Mouse (Mus musculus): ENCODE measurements around the gene Dap. TPM values are rescaled to one million over a fixed set of nuclear protein-coding genes. Genes with fewer than 3 reads are reported as not detected.

Dap gene
- polyA plus RNA-seq, 1 experiment, result 21.9 TPM

GRCm38 (mm10) chr15:31309526-31309925 is 85.4 kb downstream of the Dap start:
- 68% methylated on average over 15 of the region's 15 CpGs for WGBS

GRCm38 (mm10) chr15:31312001-31312400 is 87.9 kb downstream of the Dap start:
- no peak overlapping the region for H3K4me3 ChIP-seq (replicated peaks; ENCODE audit: insufficient read depth, low read depth, low read length)
- H3K4me1 ChIP-seq (ENCODE audit: control insufficient read depth, insufficient read depth, low read length), result no peaks in the 10 kb centered on the region
- no peaks in the 10 kb centered on the region for H3K27me3 ChIP-seq (ENCODE audit: control insufficient read depth, insufficient read depth, low read length)
- H3K27ac ChIP-seq (ENCODE audit: insufficient read depth, low read length), result no peak overlapping the region
- TF ChIP-seq POLR2A (IDR thresholded peaks at IDR 0.05; ENCODE audit: borderline replicate concordance, insufficient read depth, low read length), result no peak
- no peak for TF ChIP-seq CTCF (IDR thresholded peaks at IDR 0.05; ENCODE audit: borderline replicate concordance, insufficient read depth, low read depth, low read length)
- no peak for DNase-seq
- WGBS, result 74% methylated on average over 2 of the region's 2 CpGs

More at GRCm38 (mm10) chr15:31309526-31309925, 85.4 kb downstream of the Dap start:
- no peak overlapping the region for H3K4me3 ChIP-seq (replicated peaks; ENCODE audit: insufficient read depth, low read depth, low read length)
- H3K27me3 ChIP-seq (ENCODE audit: control insufficient read depth, insufficient read depth, low read length), result no peaks in the 10 kb centered on the region
- DNase-seq, result no peak
- no peaks in the 10 kb centered on the region for H3K4me1 ChIP-seq (ENCODE audit: control insufficient read depth, insufficient read depth, low read length)
- no peak overlapping the region for H3K27ac ChIP-seq (ENCODE audit: insufficient read depth, low read length)
- TF ChIP-seq CTCF (IDR thresholded peaks at IDR 0.05; ENCODE audit: borderline replicate concordance, insufficient read depth, low read depth, low read length) (no peak), POLR2A (IDR thresholded peaks at IDR 0.05; ENCODE audit: borderline replicate concordance, insufficient read depth, low read length) (no peak)

GRCm38 (mm10) chr15:31315630-31316231 is 91.6 kb downstream of the Dap start:
- Histone ChIP-seq H3K27me3 (ENCODE audit: control insufficient read depth, insufficient read depth, low read length) (no peaks in the 10 kb centered on the region), H3K4me3 (replicated peaks; ENCODE audit: insufficient read depth, low read depth, low read length) (no peak overlapping the region), H3K4me1 (ENCODE audit: control insufficient read depth, insufficient read depth, low read length) (no peaks in the 10 kb centered on the region), H3K27ac (ENCODE audit: insufficient read depth, low read length) (no peak overlapping the region)
- DNase-seq, result peak; percentile 69 to 75
- TF ChIP-seq CTCF (IDR thresholded peaks at IDR 0.05; ENCODE audit: borderline replicate concordance, insufficient read depth, low read depth, low read length) (peak; percentile 78), POLR2A (IDR thresholded peaks at IDR 0.05; ENCODE audit: borderline replicate concordance, insufficient read depth, low read length) (no peak)
- WGBS, result 18% methylated on average over 5 of the region's 5 CpGs

GRCm38 (mm10) chr15:31317056-31317805 is 93.1 kb downstream of the Dap start:
- no peaks in the 10 kb centered on the region for H3K27me3 ChIP-seq (ENCODE audit: control insufficient read depth, insufficient read depth, low read length)
- no peak overlapping the region for H3K27ac ChIP-seq (ENCODE audit: insufficient read depth, low read length)
- TF ChIP-seq CTCF (IDR thresholded peaks at IDR 0.05; ENCODE audit: borderline replicate concordance, insufficient read depth, low read depth, low read length) (no peak), POLR2A (IDR thresholded peaks at IDR 0.05; ENCODE audit: borderline replicate concordance, insufficient read depth, low read length) (no peak)
- H3K4me1 ChIP-seq (ENCODE audit: control insufficient read depth, insufficient read depth, low read length), result no peaks in the 10 kb centered on the region
- no peak overlapping the region for H3K4me3 ChIP-seq (replicated peaks; ENCODE audit: insufficient read depth, low read depth, low read length)
- DNase-seq, result no peak
- 92% methylated on average over 3 of the region's 3 CpGs for WGBS

GRCm38 (mm10) chr15:31318158-31318955 is 94.2 kb downstream of the Dap start:
- no peak overlapping the region for H3K4me3 ChIP-seq (replicated peaks; ENCODE audit: insufficient read depth, low read depth, low read length)
- TF ChIP-seq CTCF (IDR thresholded peaks at IDR 0.05; ENCODE audit: borderline replicate concordance, insufficient read depth, low read depth, low read length), result no peak
- no peak for TF ChIP-seq POLR2A (IDR thresholded peaks at IDR 0.05; ENCODE audit: borderline replicate concordance, insufficient read depth, low read length)
- DNase-seq, result no peak
- H3K27ac ChIP-seq (ENCODE audit: insufficient read depth, low read length), result no peak overlapping the region
- no peaks in the 10 kb centered on the region for H3K27me3 ChIP-seq (ENCODE audit: control insufficient read depth, insufficient read depth, low read length)
- 26% methylated on average over 6 of the region's 6 CpGs for WGBS
- no peaks in the 10 kb centered on the region for H3K4me1 ChIP-seq (ENCODE audit: control insufficient read depth, insufficient read depth, low read length)

GRCm38 (mm10) chr15:31319046-31319445 is 94.9 kb downstream of the Dap start:
- no peaks in the 10 kb centered on the region for H3K4me1 ChIP-seq (ENCODE audit: control insufficient read depth, insufficient read depth, low read length)
- WGBS, result 78% methylated on average over 4 of the region's 4 CpGs
- DNase-seq, result no peak
- no peak overlapping the region for H3K27ac ChIP-seq (ENCODE audit: insufficient read depth, low read length)
- no peak for TF ChIP-seq POLR2A (IDR thresholded peaks at IDR 0.05; ENCODE audit: borderline replicate concordance, insufficient read depth, low read length)
- TF ChIP-seq CTCF (IDR thresholded peaks at IDR 0.05; ENCODE audit: borderline replicate concordance, insufficient read depth, low read depth, low read length), result no peak
- H3K27me3 ChIP-seq (ENCODE audit: control insufficient read depth, insufficient read depth, low read length), result no peaks in the 10 kb centered on the region
- H3K4me3 ChIP-seq (replicated peaks; ENCODE audit: insufficient read depth, low read depth, low read length), result no peak overlapping the region

- Histone ChIP-seq H3K4me1 (ENCODE audit: control insufficient read depth, insufficient read depth, low read length) (no peaks in the 10 kb centered on the region), H3K27ac (ENCODE audit: insufficient read depth, low read length) (no peak overlapping the region), H3K4me3 (replicated peaks; ENCODE audit: insufficient read depth, low read depth, low read length) (no peak overlapping the region), H3K27me3 (ENCODE audit: control insufficient read depth, insufficient read depth, low read length) (no peaks in the 10 kb centered on the region)
- TF ChIP-seq POLR2A (IDR thresholded peaks at IDR 0.05; ENCODE audit: borderline replicate concordance, insufficient read depth, low read length), result no peak
- no peak for TF ChIP-seq CTCF (IDR thresholded peaks at IDR 0.05; ENCODE audit: borderline replicate concordance, insufficient read depth, low read depth, low read length)
- DNase-seq, result no peak
- WGBS, result 59% methylated on average over 12 of the region's 12 CpGs
These were observed 96.7 kb downstream of the Dap start for GRCm38 (mm10) chr15:31320598-31321377.

All from cerebellum, adult 2 months (tissue).